ENCODE assay signal across 10 mouse cellular contexts in the genomic region with DNA sequence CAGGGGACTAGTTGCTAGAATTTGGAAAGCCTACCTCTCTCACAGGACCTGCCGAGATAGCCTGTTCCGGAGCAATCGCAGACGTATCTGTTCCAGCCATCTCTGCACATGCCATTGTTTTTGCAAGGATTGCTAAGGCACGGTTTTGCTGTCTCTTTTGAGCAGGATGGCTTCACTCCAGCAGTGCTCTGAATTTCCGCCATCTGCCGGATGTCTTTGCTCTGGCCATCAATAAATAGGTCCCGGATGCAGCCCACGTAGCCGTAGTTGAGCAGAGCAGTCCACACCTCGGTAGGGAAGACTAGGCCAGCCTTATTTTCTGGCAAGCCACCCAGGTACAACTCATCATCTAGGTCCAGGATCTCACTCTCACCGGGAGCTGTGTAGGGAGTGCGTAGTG.
DNase-seq lines count a peak whose midpoint lies in the region; ATAC-seq and TF ChIP-seq lines count a peak whose summit lies in the region.
"Had no signal": no experiment of that assay in that cellular context is flagged by ENCODE, and none has a peak within 500 bp of the region (broad histone marks: within the 10 kb centered on the region; RNA-seq: fewer than 3 reads in every experiment).

No protein-coding gene starts in this region.

- intact Hi-C loops in gastrocnemius, postnatal 14 days (cut with DNase I; ENCODE audit: low total_unique reads) = no loop called here
- intact Hi-C loops in gastrocnemius, adult 2 months (cut with DNase I) = no loop called here
- intact Hi-C loops in left cerebral cortex, adult 2 months (cut with DNase I) = loop anchor here (5.0 to 10.0 kb wide), 3 partner anchors 177 to 1275 kb away; a partner anchor contains a TSS

- TF ChIP-seq CTCF in gastrocnemius, adult 2 months (IDR thresholded peaks at IDR 0.05) = no peak
- TF ChIP-seq CTCF in left cerebral cortex, adult 2 months (IDR thresholded peaks at IDR 0.05) = no peak; the same call in none of the 2 replicates

- no peak overlapping the region for H3K27ac ChIP-seq in gastrocnemius, adult 2 months
- H3K27ac ChIP-seq in left cerebral cortex, adult 2 months = peak overlapping the region; percentile 82

- no peak for ATAC-seq in CD4-positive, CD25-positive, alpha-beta regulatory T cell, adult 4 months
- ATAC-seq: intestine, postnatal 0 days had no signal

- no peak overlapping the region for H3K4me3 ChIP-seq in gastrocnemius, adult 2 months
- H3K4me3 ChIP-seq in left cerebral cortex, adult 2 months = no peak overlapping the region
- H3K4me3 ChIP-seq: erythroblast, embryonic 14.5 days had no signal

- DNase-seq in gastrocnemius, postnatal 14 days = peak; percentile 8
- DNase-seq in gastrocnemius, adult 2 months = no peak
- DNase-seq in ZHBTc4 (ENCODE audit: low read depth, low spot score) = peak; percentile 14
- peak; percentile 10 for DNase-seq in heart, postnatal 4 days
- DNase-seq in left cerebral cortex, adult 2 months (ENCODE audit: extremely low spot score in 1 of 2, low spot score in 2 of 2) = peak; percentile 31 to 54
- no peak for DNase-seq in thymus, postnatal 36 days
- no peak for DNase-seq in gastrocnemius, adult 18-20 months (ENCODE audit: low spot score)

Comparison
In these comparisons a context has a peak if more than half of its experiments do, and no peak if none do; other contexts are left out.
1. DNase-seq: peak in gastrocnemius, postnatal 14 days (single experiment), ZHBTc4 (single experiment), heart, postnatal 4 days (single experiment) and left cerebral cortex, adult 2 months (2 of 2); none in gastrocnemius, adult 2 months (single experiment), thymus, postnatal 36 days (0 of 2) and gastrocnemius, adult 18-20 months (single experiment).